Mouse (Mus musculus): ENCODE data around the gene Dnah17. TPM values are rescaled to one million over a fixed set of nuclear protein-coding genes. Genes with fewer than 3 reads are reported as not detected.
A peak's percentile ranks its signal among the peaks of the same experiment; 100 is the strongest.

The Dnah17 gene
- polyA plus RNA-seq, 1 experiment: 0.21 TPM

GRCm38 (mm10) chr11:118136172-118136632, 5.8 kb upstream of the Dnah17 start:
- Histone ChIP-seq H3K36me3 (ENCODE audit: control insufficient read depth, insufficient read depth, low read length) (no peaks in the 10 kb centered on the region), H3K27me3 (ENCODE audit: control insufficient read depth, insufficient read depth, low read length) (no peaks in the 10 kb centered on the region), H3K4me3 (ENCODE audit: extremely low read depth, insufficient read depth, insufficient read length) (no peak overlapping the region), H3K4me1 (ENCODE audit: control insufficient read depth, insufficient read depth, insufficient read length) (peaks cover 3% of the 10 kb centered on the region; the same call in 1 of the 2 replicates), H3K27ac (ENCODE audit: insufficient read depth, low read length) (no peak overlapping the region)
- WGBS: 80% methylated on average over 5 of the region's 5 CpGs
- DNase-seq (ENCODE audit: low read depth in 1 of 2, low spot score in 2 of 2): no peak
- TF ChIP-seq CTCF (IDR thresholded peaks at IDR 0.05; ENCODE audit: extremely low read depth, insufficient read depth, insufficient read length, insufficient replicate concordance): no peak

DNA sequence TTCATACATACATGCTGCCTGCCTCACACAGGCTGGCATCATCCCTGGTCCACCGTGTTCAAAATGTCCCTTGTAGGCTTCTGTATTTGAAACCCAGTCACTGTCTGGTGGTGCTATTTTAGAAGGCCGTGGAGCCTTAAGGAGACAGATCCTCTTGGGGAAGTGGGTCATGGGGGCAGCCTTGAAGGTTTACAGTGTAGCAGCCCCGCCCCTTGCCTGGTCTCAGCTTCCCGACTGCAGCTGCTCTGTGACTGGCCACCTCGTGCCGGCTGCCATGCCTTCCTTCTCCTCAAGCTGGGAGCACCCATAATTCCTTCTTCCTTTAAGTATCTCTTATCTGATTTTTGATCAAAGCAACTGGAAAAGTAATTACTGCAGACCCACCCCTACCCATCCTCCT, 4.8 kb upstream of the Dnah17 start:
- TF ChIP-seq POLR2A (IDR thresholded peaks at IDR 0.05; ENCODE audit: low read depth, low read length) (no peak), CTCF (IDR thresholded peaks at IDR 0.05; ENCODE audit: extremely low read depth, insufficient read depth, insufficient read length, insufficient replicate concordance) (no peak)

GRCm38 (mm10) chr11:118133752-118134169, 3.3 kb upstream of the Dnah17 start:
- Histone ChIP-seq H3K4me3 (ENCODE audit: extremely low read depth, insufficient read depth, insufficient read length) (no peak overlapping the region), H3K4me1 (ENCODE audit: control insufficient read depth, insufficient read depth, insufficient read length) (peaks cover 8% of the 10 kb centered on the region; the same call in 1 of the 2 replicates), H3K27ac (ENCODE audit: insufficient read depth, low read length) (no peak overlapping the region), H3K27me3 (ENCODE audit: control insufficient read depth, insufficient read depth, low read length) (no peaks in the 10 kb centered on the region), H3K36me3 (ENCODE audit: control insufficient read depth, insufficient read depth, low read length) (no peaks in the 10 kb centered on the region)
- TF ChIP-seq POLR2A (IDR thresholded peaks at IDR 0.05; ENCODE audit: low read depth, low read length): no peak
- no peak for TF ChIP-seq CTCF (IDR thresholded peaks at IDR 0.05; ENCODE audit: extremely low read depth, insufficient read depth, insufficient read length, insufficient replicate concordance)
- WGBS: 78% methylated on average over 4 of the region's 4 CpGs
- no peak for DNase-seq (ENCODE audit: low read depth in 1 of 2, low spot score in 2 of 2)

More for the DNA sequence above, 4.8 kb upstream of the Dnah17 start:
- Histone ChIP-seq H3K4me1 (ENCODE audit: control insufficient read depth, insufficient read depth, insufficient read length) (peaks cover 5% of the 10 kb centered on the region; the same call in 1 of the 2 replicates), H3K36me3 (ENCODE audit: control insufficient read depth, insufficient read depth, low read length) (no peaks in the 10 kb centered on the region), H3K4me3 (ENCODE audit: extremely low read depth, insufficient read depth, insufficient read length) (no peak overlapping the region), H3K27ac (ENCODE audit: insufficient read depth, low read length) (no peak overlapping the region), H3K27me3 (ENCODE audit: control insufficient read depth, insufficient read depth, low read length) (no peaks in the 10 kb centered on the region)
- WGBS: 43% methylated on average over 6 of the region's 6 CpGs
- DNase-seq (ENCODE audit: low read depth in 1 of 2, low spot score in 2 of 2): no peak

GRCm38 (mm10) chr11:118133133-118133751, 2.8 kb upstream of the Dnah17 start:
- 91% methylated on average over 9 of the region's 9 CpGs for WGBS
- Histone ChIP-seq H3K36me3 (ENCODE audit: control insufficient read depth, insufficient read depth, low read length) (no peaks in the 10 kb centered on the region), H3K27ac (ENCODE audit: insufficient read depth, low read length) (no peak overlapping the region), H3K4me1 (ENCODE audit: control insufficient read depth, insufficient read depth, insufficient read length) (peaks cover 8% of the 10 kb centered on the region; the same call in 1 of the 2 replicates), H3K4me3 (ENCODE audit: extremely low read depth, insufficient read depth, insufficient read length) (no peak overlapping the region), H3K27me3 (ENCODE audit: control insufficient read depth, insufficient read depth, low read length) (no peaks in the 10 kb centered on the region)
- no peak for DNase-seq (ENCODE audit: low read depth in 1 of 2, low spot score in 2 of 2)
- TF ChIP-seq POLR2A (IDR thresholded peaks at IDR 0.05; ENCODE audit: low read depth, low read length) (no peak), CTCF (IDR thresholded peaks at IDR 0.05; ENCODE audit: extremely low read depth, insufficient read depth, insufficient read length, insufficient replicate concordance) (no peak)

GRCm38 (mm10) chr11:118132136-118132535, 1.7 kb upstream of the Dnah17 start:
- no peak for TF ChIP-seq POLR2A (IDR thresholded peaks at IDR 0.05; ENCODE audit: low read depth, low read length)
- TF ChIP-seq CTCF (IDR thresholded peaks at IDR 0.05; ENCODE audit: extremely low read depth, insufficient read depth, insufficient read length, insufficient replicate concordance): no peak
- 73% methylated on average over 8 of the region's 8 CpGs for WGBS
- Histone ChIP-seq H3K27ac (ENCODE audit: insufficient read depth, low read length) (no peak overlapping the region), H3K4me3 (ENCODE audit: extremely low read depth, insufficient read depth, insufficient read length) (no peak overlapping the region), H3K27me3 (ENCODE audit: control insufficient read depth, insufficient read depth, low read length) (no peaks in the 10 kb centered on the region), H3K36me3 (ENCODE audit: control insufficient read depth, insufficient read depth, low read length) (no peaks in the 10 kb centered on the region), H3K4me1 (ENCODE audit: control insufficient read depth, insufficient read depth, insufficient read length) (peaks cover 8% of the 10 kb centered on the region; the same call in 1 of the 2 replicates)
- DNase-seq (ENCODE audit: low read depth in 1 of 2, low spot score in 2 of 2): no peak

- Histone ChIP-seq H3K36me3 (ENCODE audit: control insufficient read depth, insufficient read depth, low read length) (no peaks in the 10 kb centered on the region), H3K27me3 (ENCODE audit: control insufficient read depth, insufficient read depth, low read length) (no peaks in the 10 kb centered on the region), H3K4me1 (ENCODE audit: control insufficient read depth, insufficient read depth, insufficient read length) (peaks cover 5% of the 10 kb centered on the region; the same call in 1 of the 2 replicates), H3K27ac (ENCODE audit: insufficient read depth, low read length) (peak overlapping the region; percentile 42; the same call in 1 of the 2 replicates), H3K4me3 (ENCODE audit: extremely low read depth, insufficient read depth, insufficient read length) (no peak overlapping the region)
- DNase-seq (ENCODE audit: low read depth in 1 of 2, low spot score in 2 of 2): no peak
- 46% methylated on average over 2 of the region's 2 CpGs for WGBS
- no peak for TF ChIP-seq CTCF (IDR thresholded peaks at IDR 0.05; ENCODE audit: extremely low read depth, insufficient read depth, insufficient read length, insufficient replicate concordance)
Observed at GRCm38 (mm10) chr11:118129812-118130211, 622 bp downstream of the Dnah17 start.

DNA sequence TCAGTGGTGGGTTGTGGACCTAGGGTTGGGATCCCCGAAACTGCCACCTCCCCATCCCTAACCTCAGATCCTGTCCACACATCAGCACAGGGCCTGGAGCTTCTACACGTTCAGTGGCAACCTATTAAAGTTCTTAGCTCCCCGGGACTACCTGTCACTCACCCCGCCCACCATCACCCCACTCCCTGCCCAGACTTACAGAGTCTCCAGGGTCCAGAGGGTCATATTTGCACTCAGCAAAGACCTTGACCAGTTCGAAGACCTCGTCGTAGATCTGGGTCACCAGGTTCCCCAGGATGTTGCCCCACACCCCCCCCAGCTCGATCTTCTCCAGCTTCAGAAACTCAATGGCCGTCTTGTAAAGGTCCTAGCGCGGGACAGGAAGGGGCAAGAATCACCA, 8.8 kb downstream of the Dnah17 start:
- no peaks in the 10 kb centered on the region for H3K27me3 ChIP-seq (ENCODE audit: control insufficient read depth, insufficient read depth, low read length)
- DNase-seq (ENCODE audit: low read depth in 1 of 2, low spot score in 2 of 2): no peak
- no peak for TF ChIP-seq CTCF (IDR thresholded peaks at IDR 0.05; ENCODE audit: extremely low read depth, insufficient read depth, insufficient read length, insufficient replicate concordance)
- TF ChIP-seq POLR2A (IDR thresholded peaks at IDR 0.05; ENCODE audit: low read depth, low read length): no peak
- no peaks in the 10 kb centered on the region for H3K36me3 ChIP-seq (ENCODE audit: control insufficient read depth, insufficient read depth, low read length)
- H3K4me1 ChIP-seq (ENCODE audit: control insufficient read depth, insufficient read depth, insufficient read length): no peaks in the 10 kb centered on the region
- WGBS: 84% methylated on average over 11 of the region's 11 CpGs
- H3K4me3 ChIP-seq (ENCODE audit: extremely low read depth, insufficient read depth, insufficient read length): no peak overlapping the region
- no peak overlapping the region for H3K27ac ChIP-seq (ENCODE audit: insufficient read depth, low read length)
